Mouse (Mus musculus) thymus, adult 2 months (tissue): ENCODE results near the gene Islr. TPM values are rescaled to one million over a fixed set of nuclear protein-coding genes. Genes with fewer than 3 reads are reported as not detected.

Experiments
- DNase-seq: peaks from one replicate; pipeline ENCODE4 v3.0.0; 2021
- H3K27ac ChIP-seq: fragments of 200-500 bp; 2 replicates; pipeline ENCODE4 v1.5.1; 2012; ENCODE audit warnings: low read length, control low read depth; ENCODE audit not compliant: control insufficient read depth, insufficient read depth
- H3K27me3 ChIP-seq: fragments of 200-500 bp; 2 replicates; pipeline ENCODE4 v1.6.1; 2012; ENCODE audit warnings: mild to moderate bottlenecking, low read length, moderate library complexity, mixed read lengths; ENCODE audit not compliant: control insufficient read depth, insufficient read depth
- H3K36me3 ChIP-seq: fragments of 200-500 bp; 2 replicates; pipeline ENCODE4 v1.6.1; 2012; ENCODE audit warnings: mild to moderate bottlenecking, low read length, moderate library complexity; ENCODE audit not compliant: control insufficient read depth, insufficient read depth
- H3K4me1 ChIP-seq: fragments of 200-500 bp; replicated peaks from 2 replicates; pipeline ENCODE4 v1.6.1; 2012; ENCODE audit warnings: low read length; ENCODE audit not compliant: control insufficient read depth, insufficient read depth
- H3K4me3 ChIP-seq: fragments of 200-500 bp; 2 replicates; pipeline ENCODE4 v1.5.1; 2012; ENCODE audit warnings: mild to moderate bottlenecking, low read length, control low read depth, moderate library complexity; ENCODE audit not compliant: control insufficient read depth, insufficient read depth
- CTCF ChIP-seq: fragments of 200-500 bp; IDR thresholded peaks from 2 replicates; pipeline ENCODE4 v1.5.1; 2012; ENCODE audit warnings: mild to moderate bottlenecking, control low read depth, low read length, moderate library complexity, borderline replicate concordance; ENCODE audit not compliant: control insufficient read depth, poor library complexity, insufficient read depth; ENCODE audit errors: extremely low read depth
- POLR2A ChIP-seq: fragments of 200-500 bp; IDR thresholded peaks from 2 replicates; pipeline ENCODE4 v1.6.1; 2012; ENCODE audit warnings: mild to moderate bottlenecking, low read length, control low read depth, moderate library complexity; ENCODE audit not compliant: control insufficient read depth, poor library complexity, insufficient read depth; ENCODE audit errors: extremely low read depth
- WGBS: fragments of 180-500 bp; shearing (Covaris S2); methylation state at CpG from one replicate; pipeline ENCODE4 v1.1.7; 2018; 5-methylcytosine and 5-hydroxymethylcytosine counted together
- polyA plus RNA-seq: library from polyadenylated mRNA; depleted of rRNA; stranded (reverse); fragments of >200 nt; gene quantifications from 2 replicates; pipeline ENCODE4 v1.2.3, GENCODE M21; 2012

Gene Islr
- polyA plus RNA-seq, 1 experiment = 32.2 TPM

DNA sequence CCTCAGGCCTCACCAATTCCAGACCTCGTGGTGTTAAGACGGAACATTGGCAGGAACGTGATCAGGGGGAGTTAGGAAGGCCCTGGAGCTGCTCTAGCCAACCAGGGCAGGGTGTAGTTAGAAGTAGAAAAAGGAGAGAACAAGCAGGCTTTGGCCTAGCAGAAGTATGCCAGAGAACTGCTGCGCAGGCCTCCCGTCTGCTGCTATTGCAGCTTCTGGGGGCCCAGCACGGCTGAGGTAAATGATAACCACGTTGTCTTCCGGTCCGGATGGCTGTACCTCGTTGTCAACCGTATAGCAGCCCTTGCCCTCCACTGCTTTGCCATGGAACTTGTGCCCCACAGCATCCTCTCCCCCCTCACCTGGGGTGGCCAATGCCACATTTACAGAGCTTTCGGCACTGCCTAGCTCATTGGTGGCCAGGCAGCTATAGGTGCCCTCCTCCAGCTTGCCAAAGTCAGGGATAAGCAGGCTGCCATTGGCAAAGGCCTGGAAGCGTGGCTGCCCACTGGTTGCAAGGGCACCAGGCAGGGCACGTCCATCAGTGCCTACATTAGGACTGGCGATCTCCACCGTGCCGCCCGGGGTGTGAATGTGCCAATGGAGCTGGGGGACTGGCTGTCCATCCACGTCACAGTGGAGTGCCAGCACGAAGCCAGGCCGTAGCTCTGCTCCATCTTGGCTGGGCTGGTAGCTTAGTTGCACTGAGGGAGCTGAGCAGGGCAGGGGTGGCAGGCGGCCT is 47.1 kb downstream of the Islr start:
- no peaks in the 10 kb centered on the region for H3K4me1 ChIP-seq
- H3K36me3 ChIP-seq = no peaks in the 10 kb centered on the region
- TF ChIP-seq POLR2A (no peak), CTCF (no peak)
- H3K4me3 ChIP-seq = no peak overlapping the region
- DNase-seq = no peak
- no peaks in the 10 kb centered on the region for H3K27me3 ChIP-seq
- WGBS = 90% methylated on average over 22 of the region's 22 CpGs
- no peak overlapping the region for H3K27ac ChIP-seq

GRCm38 (mm10) chr9:58155366-58155765 is 48.7 kb downstream of the Islr start:
- no peaks in the 10 kb centered on the region for H3K27me3 ChIP-seq
- H3K4me3 ChIP-seq = no peak overlapping the region
- H3K27ac ChIP-seq = no peak overlapping the region
- no peak for DNase-seq
- H3K36me3 ChIP-seq = no peaks in the 10 kb centered on the region
- TF ChIP-seq POLR2A (no peak), CTCF (no peak)
- 85% methylated on average over 3 of the region's 3 CpGs for WGBS
- no peaks in the 10 kb centered on the region for H3K4me1 ChIP-seq

DNA sequence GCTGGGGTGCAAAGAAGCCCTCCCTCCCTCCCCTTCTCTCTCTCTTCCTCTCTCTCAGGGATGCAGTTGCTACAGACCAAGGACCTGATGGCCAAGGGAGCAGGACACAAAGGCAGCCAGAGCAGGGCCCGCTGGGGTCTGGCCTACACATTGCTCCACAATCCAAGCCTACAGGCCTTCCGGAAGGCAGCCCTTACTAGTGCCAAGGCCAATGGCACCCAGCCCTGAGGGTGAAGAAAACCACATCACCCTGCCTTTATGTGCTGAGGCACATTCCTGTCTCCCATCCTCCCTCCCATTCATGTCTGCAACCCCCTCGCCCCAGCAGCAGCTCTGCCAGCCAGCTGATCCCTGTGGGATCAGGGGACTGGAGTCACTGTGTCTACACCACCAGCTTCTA is 51.0 kb downstream of the Islr start:
- WGBS = 80% methylated on average over 3 of the region's 3 CpGs
- Histone ChIP-seq H3K4me1 (no peaks in the 10 kb centered on the region), H3K36me3 (no peaks in the 10 kb centered on the region), H3K27ac (no peak overlapping the region), H3K27me3 (no peaks in the 10 kb centered on the region), H3K4me3 (no peak overlapping the region)
- DNase-seq = no peak
- TF ChIP-seq POLR2A (no peak), CTCF (no peak)

DNA sequence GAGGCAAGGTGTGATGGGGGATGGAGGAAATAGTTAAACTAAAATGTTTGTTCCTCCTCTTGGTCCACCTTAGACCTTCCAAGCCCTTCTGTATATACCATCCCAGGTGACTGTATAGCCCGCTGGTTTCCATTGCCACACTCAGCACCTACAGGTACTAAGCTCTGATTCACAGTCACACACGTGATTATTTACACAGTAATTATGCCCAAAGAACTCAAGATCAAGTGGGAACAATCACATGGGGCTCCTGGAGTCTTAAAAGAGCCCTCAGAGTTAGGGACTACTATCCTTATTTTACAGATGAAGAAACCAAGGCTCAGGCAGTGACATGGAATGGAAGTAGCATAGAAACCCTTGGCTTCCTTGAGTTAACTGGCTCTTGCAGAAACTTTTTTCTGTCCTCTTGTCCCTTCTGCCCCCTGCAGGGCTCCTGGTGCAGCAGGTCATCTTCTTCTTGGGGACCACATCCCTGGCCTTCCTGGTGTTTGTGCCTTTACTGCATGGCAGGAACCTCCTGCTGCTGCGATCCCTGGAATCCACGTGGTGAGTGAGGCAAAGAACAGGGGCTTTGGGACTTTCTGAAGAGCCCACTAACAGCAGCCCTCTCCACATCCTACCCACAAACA is 53.3 kb downstream of the Islr start:
- Histone ChIP-seq H3K36me3 (no peaks in the 10 kb centered on the region), H3K27ac (no peak overlapping the region), H3K27me3 (no peaks in the 10 kb centered on the region), H3K4me1 (no peaks in the 10 kb centered on the region), H3K4me3 (no peak overlapping the region)
- TF ChIP-seq POLR2A (no peak), CTCF (no peak)
- WGBS = 76% methylated on average over 4 of the region's 4 CpGs
- DNase-seq = peak; percentile 23

DNA sequence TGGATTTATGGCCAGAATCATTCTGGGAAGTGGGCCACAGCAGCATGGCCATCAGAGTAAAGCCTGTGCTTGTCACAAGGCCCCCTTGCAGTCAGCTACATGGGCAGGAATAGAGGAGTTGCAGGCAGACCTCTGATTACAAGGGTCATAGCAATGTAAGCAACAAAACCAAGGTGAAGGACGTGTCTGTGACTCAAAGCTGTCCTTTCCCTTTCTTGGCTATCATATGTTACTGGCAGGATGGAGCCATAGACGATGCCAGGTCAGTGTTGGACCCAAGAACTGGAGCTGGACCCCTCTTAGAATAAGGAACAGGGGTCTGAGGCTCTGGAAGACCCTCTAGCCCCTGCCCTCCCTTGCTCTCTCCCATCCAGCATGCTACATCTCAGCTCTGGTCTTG is 55.3 kb downstream of the Islr start:
- no peaks in the 10 kb centered on the region for H3K27me3 ChIP-seq
- WGBS = 66% methylated on average over 2 of the region's 2 CpGs
- DNase-seq = no peak
- no peak overlapping the region for H3K27ac ChIP-seq
- no peaks in the 10 kb centered on the region for H3K36me3 ChIP-seq
- TF ChIP-seq POLR2A (no peak), CTCF (no peak)
- no peak overlapping the region for H3K4me3 ChIP-seq
- no peaks in the 10 kb centered on the region for H3K4me1 ChIP-seq

DNA sequence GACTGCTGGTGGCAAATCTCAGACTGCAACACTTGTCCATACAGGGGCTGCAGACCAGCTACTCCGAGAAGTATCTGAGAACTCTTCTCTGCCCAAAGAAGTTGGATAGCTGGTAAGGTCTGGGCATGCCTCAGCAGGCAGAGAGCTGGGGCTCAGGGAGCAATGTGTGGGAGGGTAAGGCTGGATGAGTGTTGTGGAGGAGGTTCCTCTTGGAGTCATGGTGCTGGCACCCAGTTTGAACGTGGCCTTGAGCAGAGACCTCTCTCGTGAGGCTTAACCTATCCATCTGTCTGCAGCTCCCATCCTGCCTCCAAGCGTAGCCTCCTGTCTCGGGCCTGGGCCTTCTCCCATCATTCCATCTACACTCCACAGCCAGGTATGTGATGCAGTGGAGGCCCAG is 58.7 kb downstream of the Islr start:
- H3K27me3 ChIP-seq = no peaks in the 10 kb centered on the region
- H3K4me1 ChIP-seq = no peaks in the 10 kb centered on the region
- H3K36me3 ChIP-seq = no peaks in the 10 kb centered on the region
- H3K27ac ChIP-seq = no peak overlapping the region
- TF ChIP-seq CTCF = no peak
- TF ChIP-seq POLR2A = no peak
- H3K4me3 ChIP-seq = no peak overlapping the region
- no peak for DNase-seq
- 88% methylated on average over 5 of the region's 5 CpGs for WGBS

DNA sequence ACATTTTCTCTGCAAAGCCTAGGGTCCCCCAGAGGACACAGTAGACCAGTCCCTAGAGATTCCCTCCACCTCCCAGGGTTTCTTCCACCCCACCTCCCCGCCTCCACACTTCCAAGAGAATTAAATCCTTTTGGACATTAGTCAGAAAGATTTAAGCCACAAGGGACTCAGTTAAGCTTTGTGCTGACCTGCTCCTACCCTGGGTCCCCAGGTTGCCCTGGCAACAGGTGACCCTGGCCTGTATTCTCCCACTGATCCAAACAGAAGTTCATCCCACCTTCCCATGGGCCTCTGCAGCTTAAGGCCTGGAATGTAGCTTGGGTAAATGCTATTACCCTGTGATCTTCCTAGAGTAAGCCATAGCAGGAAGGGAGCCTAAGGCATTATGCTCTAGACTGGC is 59.4 kb downstream of the Islr start:
- TF ChIP-seq POLR2A (no peak), CTCF (no peak)
- Histone ChIP-seq H3K4me1 (peaks cover 3% of the 10 kb centered on the region), H3K4me3 (no peak overlapping the region), H3K27ac (no peak overlapping the region), H3K27me3 (no peaks in the 10 kb centered on the region), H3K36me3 (no peaks in the 10 kb centered on the region)
- WGBS = 96% methylated on average over 1 of the region's 1 CpGs
- DNase-seq = no peak

- Histone ChIP-seq H3K4me1 (peaks cover 4% of the 10 kb centered on the region), H3K27me3 (no peaks in the 10 kb centered on the region), H3K36me3 (no peaks in the 10 kb centered on the region), H3K27ac (no peak overlapping the region), H3K4me3 (no peak overlapping the region)
- no peak for DNase-seq
- TF ChIP-seq POLR2A = no peak
- 62% methylated on average over 7 of the region's 7 CpGs for WGBS
Measured at GRCm38 (mm10) chr9:58143419-58143818, 60.7 kb downstream of the Islr start.
